Mouse (Mus musculus) heart, embryonic 15.5 days (tissue): Measurements from ENCODE around the gene Hunk. TPM values are rescaled to one million over a fixed set of nuclear protein-coding genes. Genes with fewer than 3 reads are reported as not detected.
A peak's percentile ranks its signal among the peaks of the same experiment; 100 is the strongest.

Experiments used
- ATAC-seq: fragments of 200-750 bp; cut with Nextera tagmentation; replicated peaks from 2 replicates; pipeline ENCODE4 v1.8.0; 2017; ENCODE audit warnings: low read depth, moderate TSS enrichment; ENCODE audit not compliant: insufficient number of reproducible peaks, insufficient read depth, low FRiP score
- H3K27ac ChIP-seq: fragments of 300-500 bp; sonication (generic); 2 replicates; pipeline ENCODE4 v1.5.1; 2015; ENCODE audit warnings: mild to moderate bottlenecking, inconsistent platforms
- H3K27me3 ChIP-seq: fragments of 300-500 bp; sonication (generic); 2 replicates; pipeline ENCODE4 v1.6.1; 2015; ENCODE audit warnings: inconsistent platforms
- H3K36me3 ChIP-seq: fragments of 300-500 bp; sonication (generic); 2 replicates; pipeline ENCODE4 v1.6.1; 2015; ENCODE audit warnings: mild to moderate bottlenecking, inconsistent platforms
- H3K4me1 ChIP-seq: fragments of 300-500 bp; sonication (generic); replicated peaks from 2 replicates; pipeline ENCODE4 v1.6.1; 2015; ENCODE audit warnings: inconsistent platforms
- H3K4me2 ChIP-seq: fragments of 300-500 bp; sonication (generic); 2 replicates; pipeline ENCODE4 v1.6.1; 2015; ENCODE audit warnings: inconsistent platforms, mild to moderate bottlenecking, moderate library complexity
- H3K4me3 ChIP-seq: fragments of 300-500 bp; sonication (generic); 2 replicates; pipeline ENCODE4 v1.5.1; 2015; ENCODE audit warnings: mild to moderate bottlenecking, inconsistent platforms
- H3K9ac ChIP-seq: fragments of 300-500 bp; sonication (generic); 2 replicates; pipeline ENCODE4 v1.6.1; 2015; ENCODE audit warnings: mild to moderate bottlenecking, inconsistent platforms
- H3K9me3 ChIP-seq: fragments of 300-500 bp; sonication (generic); replicated peaks from 2 replicates; pipeline ENCODE4 v1.6.1; 2016; ENCODE audit warnings: inconsistent platforms
- WGBS: fragments of 180-500 bp; shearing (Covaris S2); methylation state at CpG from one replicate; pipeline ENCODE4 v1.1.7; 2015; ENCODE audit warnings: mixed read lengths; 5-methylcytosine and 5-hydroxymethylcytosine counted together
- polyA plus RNA-seq: library from polyadenylated mRNA; unstranded; fragments of >200 nt; fragmentation: Nextera tagmentation; extraction: Ambion mirVana; gene quantifications from 2 replicates; pipeline ENCODE4 v1.2.1, GENCODE M21; 2015

Gene Hunk
- polyA plus RNA-seq, 1 experiment from 2014 or later, result 7.2 TPM

DNA sequence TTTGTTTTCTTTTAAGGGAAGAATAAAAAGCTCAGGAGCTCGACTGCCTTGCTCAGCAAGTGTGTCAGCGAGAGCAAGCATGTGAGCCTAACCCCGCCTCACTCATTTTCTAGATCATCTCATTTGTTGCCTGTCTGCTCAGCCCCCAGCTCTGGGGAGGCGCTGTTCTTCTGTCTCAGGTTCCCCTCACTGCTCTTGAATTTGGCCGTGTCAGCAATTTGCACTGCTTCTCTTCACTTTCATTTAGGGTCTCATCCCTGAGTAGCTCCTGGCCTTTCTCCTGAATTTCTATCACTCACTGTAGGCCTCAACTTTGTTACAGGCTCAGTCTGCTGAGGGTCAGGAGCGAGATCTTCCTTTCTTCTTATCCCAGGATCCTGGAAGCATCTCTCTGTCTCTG is 53.7 kb downstream of the Hunk start:
- no peak overlapping the region for H3K9ac ChIP-seq
- WGBS, result 75% methylated on average over 6 of the region's 6 CpGs
- H3K27me3 ChIP-seq, result no peaks in the 10 kb centered on the region
- peaks cover 28% of the 10 kb centered on the region for H3K4me1 ChIP-seq
- H3K36me3 ChIP-seq, result peaks cover 5% of the 10 kb centered on the region; the same call in 1 of the 2 replicates
- H3K9me3 ChIP-seq, result no peaks in the 10 kb centered on the region
- H3K4me2 ChIP-seq, result no peak overlapping the region
- ATAC-seq, result no peak
- H3K27ac ChIP-seq, result no peak overlapping the region
- no peak overlapping the region for H3K4me3 ChIP-seq

DNA sequence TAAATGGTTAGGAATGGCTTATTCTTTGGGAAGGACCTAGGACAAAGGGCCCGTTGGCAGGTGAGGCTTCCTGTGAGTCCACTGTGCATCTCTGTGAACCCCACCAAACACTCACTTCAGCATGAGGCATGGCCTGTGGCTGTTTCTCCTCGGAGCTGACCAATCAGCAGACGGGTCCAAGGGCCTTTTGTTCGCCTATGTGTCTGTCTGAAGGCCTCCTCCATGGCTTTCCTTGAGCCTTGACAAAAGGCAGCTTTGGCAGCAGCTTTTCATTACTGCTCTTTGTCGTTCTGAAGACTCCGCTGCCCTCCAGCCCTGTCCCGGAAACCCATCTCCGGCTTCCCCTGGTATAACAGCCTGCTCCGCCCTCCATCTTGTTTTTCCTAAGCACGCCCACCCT is 54.8 kb downstream of the Hunk start:
- H3K9me3 ChIP-seq, result no peaks in the 10 kb centered on the region
- H3K9ac ChIP-seq, result no peak overlapping the region
- no peak for ATAC-seq
- no peak overlapping the region for H3K27ac ChIP-seq
- H3K4me2 ChIP-seq, result no peak overlapping the region
- peaks cover 5% of the 10 kb centered on the region; the same call in 1 of the 2 replicates for H3K36me3 ChIP-seq
- no peaks in the 10 kb centered on the region for H3K27me3 ChIP-seq
- peaks cover 30% of the 10 kb centered on the region for H3K4me1 ChIP-seq
- no peak overlapping the region for H3K4me3 ChIP-seq
- 85% methylated on average over 10 of the region's 10 CpGs for WGBS

DNA sequence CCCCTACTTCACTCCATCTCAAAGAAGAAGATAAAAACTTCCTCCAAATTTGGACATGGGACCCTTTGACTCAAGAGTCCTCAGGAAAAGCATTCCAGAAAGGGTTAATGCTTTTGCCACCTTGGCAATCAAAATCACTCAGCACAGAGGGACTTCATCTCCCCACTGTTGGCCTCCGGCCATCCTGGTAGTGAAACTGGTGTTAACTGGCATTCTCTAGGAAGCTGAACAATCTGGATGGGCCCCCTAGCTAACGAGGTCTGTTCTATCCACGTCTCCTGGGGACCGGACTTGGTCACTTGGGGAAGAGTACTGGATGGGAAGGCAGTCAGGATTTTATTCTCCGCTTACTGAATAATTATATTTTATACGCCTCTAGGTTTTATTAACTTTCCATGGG is 57.2 kb downstream of the Hunk start:
- Histone ChIP-seq H3K4me1 (peaks cover 29% of the 10 kb centered on the region), H3K27me3 (no peaks in the 10 kb centered on the region), H3K4me3 (no peak overlapping the region), H3K9me3 (no peaks in the 10 kb centered on the region), H3K4me2 (peak overlapping the region; percentile 23; the same call in 1 of the 2 replicates), H3K27ac (peak overlapping the region; percentile 36; the same call in 1 of the 2 replicates), H3K9ac (no peak overlapping the region), H3K36me3 (peaks cover 5% of the 10 kb centered on the region; the same call in 1 of the 2 replicates)
- WGBS, result 44% methylated on average over 6 of the region's 6 CpGs
- 0 out of 2 replicates have a peak, but pooled peaks have one; percentile 24 for ATAC-seq

DNA sequence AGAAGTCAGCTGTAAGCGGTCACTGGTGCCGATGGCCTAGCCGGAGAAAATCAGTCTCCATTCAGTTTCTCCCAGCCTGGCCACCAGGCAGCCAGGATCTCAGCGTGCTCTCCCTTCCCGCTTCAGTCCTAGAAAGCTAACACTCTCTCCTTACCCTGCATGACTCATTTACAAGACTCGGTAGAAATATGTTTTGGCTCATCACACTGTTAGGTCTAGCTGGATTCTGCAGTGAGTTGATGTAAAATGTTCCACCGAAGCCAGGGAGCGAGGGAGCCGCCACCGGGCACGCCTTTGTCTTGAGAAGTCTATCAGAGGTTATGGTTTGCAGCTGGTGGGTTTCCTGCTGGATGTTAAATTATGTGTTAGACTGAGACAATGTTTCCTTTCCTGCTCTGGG is 67.4 kb downstream of the Hunk start:
- Histone ChIP-seq H3K4me1 (peaks cover 51% of the 10 kb centered on the region), H3K27ac (peak overlapping the region; percentile 83), H3K4me2 (peak overlapping the region; percentile 44), H3K4me3 (no peak overlapping the region), H3K9me3 (no peaks in the 10 kb centered on the region), H3K9ac (no peak overlapping the region), H3K27me3 (no peaks in the 10 kb centered on the region), H3K36me3 (peaks cover 6% of the 10 kb centered on the region; the same call in 1 of the 2 replicates)
- WGBS, result 22% methylated on average over 11 of the region's 11 CpGs
- ATAC-seq, result peak; percentile 61

DNA sequence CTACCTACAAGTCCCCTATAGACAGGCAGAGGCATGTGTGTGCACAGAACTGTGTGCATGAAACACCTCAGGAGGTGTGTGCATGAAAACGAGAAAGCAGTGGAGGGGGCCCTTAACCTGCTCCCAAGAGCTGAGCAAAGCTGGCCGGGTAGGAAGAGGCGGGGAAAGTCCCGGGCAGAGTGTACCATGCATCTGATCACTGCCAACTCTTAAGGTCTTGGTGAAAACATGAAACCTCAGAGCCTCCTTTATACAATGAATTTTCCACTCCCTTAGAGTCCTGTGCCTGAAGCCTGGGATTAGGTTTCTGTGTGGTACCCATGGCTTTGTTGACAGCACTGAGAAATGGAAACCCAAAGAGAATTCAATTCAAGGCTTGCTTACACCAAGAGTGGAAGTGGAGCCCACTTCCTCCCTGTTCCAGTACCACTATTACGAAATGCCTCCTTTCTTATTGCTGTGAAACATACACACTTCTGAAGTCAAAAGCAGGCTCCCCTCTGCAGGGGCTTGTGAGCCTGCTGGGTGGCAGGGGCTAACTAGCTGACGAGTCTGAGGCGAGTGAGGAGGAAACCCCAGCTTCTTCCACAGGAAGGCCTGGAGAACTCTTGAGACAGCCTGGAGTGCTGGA is 70.8 kb downstream of the Hunk start:
- WGBS, result 78% methylated on average over 7 of the region's 7 CpGs
- no peak overlapping the region for H3K9ac ChIP-seq
- H3K4me1 ChIP-seq, result peaks cover 54% of the 10 kb centered on the region
- no peak overlapping the region for H3K4me2 ChIP-seq
- ATAC-seq, result no peak
- H3K4me3 ChIP-seq, result no peak overlapping the region
- no peaks in the 10 kb centered on the region for H3K9me3 ChIP-seq
- H3K27me3 ChIP-seq, result no peaks in the 10 kb centered on the region
- no peak overlapping the region for H3K27ac ChIP-seq
- peaks cover 6% of the 10 kb centered on the region; the same call in 1 of the 2 replicates for H3K36me3 ChIP-seq

DNA sequence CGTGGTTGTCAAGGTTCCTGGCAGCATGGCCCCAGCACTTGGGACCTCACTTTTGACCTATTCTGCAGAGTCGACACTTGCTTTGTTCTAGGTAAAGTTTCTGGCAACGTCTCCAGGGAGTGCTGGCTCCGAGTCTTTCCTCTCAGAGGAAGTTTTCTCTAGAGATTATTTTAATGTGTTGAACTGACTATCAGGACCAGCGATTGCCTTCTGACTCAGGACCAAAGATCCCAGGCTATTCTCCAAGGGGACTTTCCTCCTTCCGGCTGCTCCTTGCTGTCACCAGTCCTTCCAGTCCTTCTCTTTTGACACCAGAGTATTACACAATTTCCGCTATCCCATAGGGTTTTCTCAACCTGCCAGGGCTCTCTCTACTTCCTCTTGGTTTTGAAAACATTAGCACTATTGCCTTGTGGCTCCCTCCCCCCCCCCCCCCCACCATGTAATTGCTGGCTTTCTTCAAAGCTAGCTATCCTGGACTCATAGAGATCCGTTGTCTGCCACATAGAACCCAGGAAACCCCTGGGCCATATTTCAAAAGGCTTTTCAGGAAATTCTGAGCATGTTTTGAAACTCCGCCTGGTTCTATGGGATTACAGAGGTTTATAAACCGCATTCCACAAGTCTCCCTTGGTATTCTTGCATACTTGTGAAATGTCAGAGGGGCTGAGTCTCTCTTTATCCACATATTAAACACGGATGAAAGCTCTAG is 73.2 kb downstream of the Hunk start:
- WGBS, result 37% methylated on average over 11 of the region's 11 CpGs
- H3K9me3 ChIP-seq, result no peaks in the 10 kb centered on the region
- no peak overlapping the region for H3K4me3 ChIP-seq
- peaks cover 6% of the 10 kb centered on the region; the same call in 1 of the 2 replicates for H3K36me3 ChIP-seq
- peak; percentile 36; the same call in 1 of the 2 replicates for ATAC-seq
- no peak overlapping the region for H3K4me2 ChIP-seq
- peaks cover 52% of the 10 kb centered on the region for H3K4me1 ChIP-seq
- peak overlapping the region; percentile 24 for H3K27ac ChIP-seq
- H3K27me3 ChIP-seq, result no peaks in the 10 kb centered on the region
- no peak overlapping the region for H3K9ac ChIP-seq

DNA sequence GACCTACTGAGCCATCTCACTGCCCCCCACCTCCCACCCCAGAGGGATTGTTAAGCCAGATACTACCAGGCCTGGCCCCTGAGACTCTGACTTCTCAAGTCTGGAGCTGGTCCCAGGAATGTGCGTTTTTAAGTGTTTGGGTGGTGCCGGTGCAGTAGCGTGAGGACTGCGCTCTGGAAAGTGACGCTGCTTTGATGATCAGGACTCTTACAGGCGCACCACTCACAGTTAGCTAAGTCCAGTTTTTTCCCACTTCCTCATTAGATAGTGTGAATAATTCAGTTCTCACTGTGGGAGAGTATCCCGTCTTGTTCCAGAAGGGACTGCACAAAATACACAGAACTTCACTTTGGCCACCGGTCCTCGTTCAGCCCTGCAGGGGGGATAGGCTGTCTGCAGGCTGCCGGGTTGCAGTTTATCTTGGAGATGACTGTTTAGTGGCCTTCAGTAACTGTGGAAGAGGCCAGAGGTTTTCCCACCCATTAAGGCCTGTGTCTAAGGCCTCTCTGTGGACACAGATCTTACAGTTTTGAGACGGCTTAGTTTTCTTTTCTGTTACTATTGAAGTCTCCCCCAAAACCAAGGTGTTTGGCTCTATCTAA is 75.6 kb downstream of the Hunk start:
- ATAC-seq, result peak; percentile 64
- H3K27me3 ChIP-seq, result no peaks in the 10 kb centered on the region
- H3K27ac ChIP-seq, result peak overlapping the region; percentile 80
- H3K4me2 ChIP-seq, result peak overlapping the region; percentile 44
- H3K9ac ChIP-seq, result peak overlapping the region; percentile 27; the same call in 1 of the 2 replicates
- H3K36me3 ChIP-seq, result peaks cover 11% of the 10 kb centered on the region
- no peak overlapping the region for H3K4me3 ChIP-seq
- peaks cover 51% of the 10 kb centered on the region for H3K4me1 ChIP-seq
- H3K9me3 ChIP-seq, result no peaks in the 10 kb centered on the region
- 12% methylated on average over 11 of the region's 11 CpGs for WGBS

DNA sequence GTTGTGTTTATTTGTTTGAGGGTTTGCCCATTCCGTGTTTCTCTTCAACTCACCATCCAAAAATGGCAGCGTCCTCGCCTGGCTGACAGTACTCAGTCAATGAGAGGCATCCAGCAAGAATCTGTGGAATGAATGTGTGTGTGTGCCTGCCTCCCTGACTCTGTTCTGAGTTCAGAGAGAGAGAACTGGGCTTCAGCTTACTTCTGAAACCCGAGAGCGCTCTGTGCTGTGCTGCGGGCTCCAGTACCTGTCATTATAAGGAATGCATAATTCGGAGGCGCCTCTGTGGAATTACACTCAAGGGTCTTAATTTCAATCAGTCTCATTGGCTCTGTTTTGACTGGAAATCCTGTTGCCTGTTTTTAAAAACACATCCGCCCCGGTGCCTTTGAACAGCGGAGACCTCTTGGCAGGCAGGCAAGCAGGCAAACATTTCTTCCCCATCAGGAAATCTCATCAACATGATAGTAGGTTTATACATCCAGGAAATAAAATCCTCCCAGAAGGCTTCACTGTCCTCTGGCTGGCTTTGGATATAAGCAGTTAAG is 77.0 kb downstream of the Hunk start:
- Histone ChIP-seq H3K9me3 (no peaks in the 10 kb centered on the region), H3K36me3 (peaks cover 22% of the 10 kb centered on the region), H3K9ac (0 out of 2 replicates have a peak overlapping the region, but pooled peaks have one; percentile 6)

DNA sequence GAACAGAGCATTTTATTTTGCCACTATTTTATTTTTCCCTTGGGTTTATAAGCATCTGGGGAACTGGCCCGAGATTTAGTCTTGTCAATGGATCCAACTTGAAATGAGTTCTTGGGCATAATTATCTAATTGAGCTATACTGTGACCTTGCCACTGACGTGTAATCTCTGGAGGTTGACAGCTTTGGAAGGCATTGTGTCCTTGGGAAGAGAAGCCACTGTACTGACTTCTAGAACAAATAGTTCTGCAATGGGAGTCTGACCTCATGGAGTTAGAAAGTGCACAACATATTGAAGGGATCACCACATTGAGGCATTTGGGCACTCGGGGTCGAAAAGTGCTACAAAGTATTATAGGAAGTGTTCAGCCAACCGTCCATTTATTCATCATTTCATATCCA is 79.3 kb downstream of the Hunk start:
- peaks cover 36% of the 10 kb centered on the region for H3K4me1 ChIP-seq
- H3K4me3 ChIP-seq, result no peak overlapping the region
- H3K27me3 ChIP-seq, result no peaks in the 10 kb centered on the region
- peaks cover 34% of the 10 kb centered on the region for H3K36me3 ChIP-seq
- H3K9me3 ChIP-seq, result no peaks in the 10 kb centered on the region
- 78% methylated on average over 5 of the region's 5 CpGs for WGBS
- H3K9ac ChIP-seq, result no peak overlapping the region
- no peak overlapping the region for H3K4me2 ChIP-seq
- no peak for ATAC-seq
- H3K27ac ChIP-seq, result peak overlapping the region; percentile 11; the same call in 1 of the 2 replicates

More for the DNA sequence above, 77.0 kb downstream of the Hunk start:
- Histone ChIP-seq H3K4me1 (peaks cover 51% of the 10 kb centered on the region), H3K27ac (peak overlapping the region; percentile 80), H3K4me2 (peak overlapping the region; percentile 14; the same call in 1 of the 2 replicates), H3K27me3 (no peaks in the 10 kb centered on the region), H3K4me3 (no peak overlapping the region)
- no peak for ATAC-seq
- 40% methylated on average over 11 of the region's 11 CpGs for WGBS

DNA sequence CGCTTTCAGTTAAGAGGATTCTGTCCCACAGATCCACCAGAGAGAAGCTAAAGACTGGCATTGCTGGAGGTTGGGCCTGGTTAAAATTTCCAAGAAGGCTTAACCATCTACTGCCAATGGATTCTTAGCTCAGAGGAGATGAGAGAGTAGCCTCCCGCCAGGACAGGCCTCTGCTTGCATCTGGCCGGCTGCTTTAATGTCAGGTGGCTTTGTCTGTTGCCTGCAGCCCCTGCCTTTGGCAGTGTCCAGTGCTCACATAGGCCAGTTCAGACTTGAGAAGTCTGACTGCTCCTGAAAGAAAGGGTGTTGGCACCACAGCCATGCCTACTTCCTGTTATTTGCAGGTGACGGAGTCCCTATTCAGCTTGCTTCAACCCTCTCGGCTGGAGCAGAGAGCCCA is 82.5 kb downstream of the Hunk start:
- Histone ChIP-seq H3K27ac (no peak overlapping the region), H3K4me1 (peaks cover 6% of the 10 kb centered on the region), H3K27me3 (no peaks in the 10 kb centered on the region), H3K4me3 (no peak overlapping the region), H3K9me3 (no peaks in the 10 kb centered on the region), H3K9ac (no peak overlapping the region), H3K36me3 (peaks cover 38% of the 10 kb centered on the region), H3K4me2 (no peak overlapping the region)
- ATAC-seq, result no peak
- WGBS, result 84% methylated on average over 5 of the region's 5 CpGs

DNA sequence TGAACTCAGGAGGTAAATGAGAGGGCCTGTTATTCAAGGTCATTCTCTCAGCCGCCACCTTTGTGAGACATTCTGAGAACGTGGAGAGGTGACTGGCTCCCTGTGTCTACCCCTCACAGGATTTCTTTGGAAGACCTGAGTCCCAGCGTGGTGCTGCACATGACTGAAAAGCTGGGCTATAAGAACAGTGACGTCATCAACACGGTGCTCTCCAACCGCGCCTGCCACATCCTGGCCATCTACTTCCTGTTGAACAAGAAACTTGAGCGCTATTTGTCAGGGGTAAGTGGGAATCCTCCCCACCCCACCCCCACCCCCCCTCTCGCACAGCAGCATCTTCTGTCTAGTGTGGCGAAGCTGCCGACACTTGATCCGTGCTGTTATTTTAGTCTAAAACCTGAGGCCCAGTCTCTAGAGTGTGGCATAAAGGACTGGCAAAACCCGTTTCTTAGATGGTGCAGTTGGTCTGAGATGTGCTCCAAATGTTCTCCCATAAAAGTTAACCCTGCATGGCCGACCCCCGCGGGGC is 90.0 kb downstream of the Hunk start:
- Histone ChIP-seq H3K36me3 (peaks cover 47% of the 10 kb centered on the region), H3K4me1 (no peaks in the 10 kb centered on the region), H3K4me3 (no peak overlapping the region), H3K27ac (no peak overlapping the region), H3K9ac (no peak overlapping the region), H3K27me3 (no peaks in the 10 kb centered on the region), H3K9me3 (no peaks in the 10 kb centered on the region), H3K4me2 (no peak overlapping the region)
- 85% methylated on average over 16 of the region's 16 CpGs for WGBS
- no peak for ATAC-seq
